Mouse (Mus musculus) forebrain, embryonic 16.5 days (tissue): ENCODE measurements around the gene Gm20388. TPM values are rescaled to one million over a fixed set of nuclear protein-coding genes. Genes with fewer than 3 reads are reported as not detected.

Experiments used
- ATAC-seq: fragments of 200-750 bp; cut with Nextera tagmentation; 2 replicates; pipeline ENCODE4 v1.8.0; 2017; ENCODE audit warnings: mild to moderate bottlenecking, moderate library complexity
- H3K27ac ChIP-seq: fragments of 300-500 bp; sonication (generic); 2 replicates; pipeline ENCODE4 v1.5.1; 2014; ENCODE audit warnings: low read length, control low read depth
- H3K27me3 ChIP-seq: fragments of 300-500 bp; sonication (generic); replicated peaks from 2 replicates; pipeline ENCODE4 v1.6.1; 2014; ENCODE audit warnings: low read length; ENCODE audit not compliant: control insufficient read depth, insufficient read depth
- H3K36me3 ChIP-seq: fragments of 300-500 bp; sonication (generic); 2 replicates; pipeline ENCODE4 v1.6.1; 2014; ENCODE audit not compliant: control insufficient read depth, insufficient read depth
- H3K4me1 ChIP-seq: fragments of 300-500 bp; sonication (generic); replicated peaks from 2 replicates; pipeline ENCODE4 v1.6.1; 2014; ENCODE audit warnings: low read length; ENCODE audit not compliant: control insufficient read depth, insufficient read depth
- H3K4me2 ChIP-seq: fragments of 300-500 bp; sonication (generic); 2 replicates; pipeline ENCODE4 v1.6.1; 2014; ENCODE audit warnings: mild to moderate bottlenecking, low read length, control low read depth
- H3K4me3 ChIP-seq: fragments of 300-500 bp; sonication (generic); replicated peaks from 2 replicates; pipeline ENCODE4 v1.5.1; 2014; ENCODE audit warnings: mild to moderate bottlenecking, low read length, control low read depth
- H3K9ac ChIP-seq: fragments of 300-500 bp; sonication (generic); replicated peaks from 2 replicates; pipeline ENCODE4 v1.6.1; 2014; ENCODE audit warnings: low read depth, low read length, control low read depth
- H3K9me3 ChIP-seq: fragments of 300-500 bp; sonication (generic); 2 replicates; pipeline ENCODE4 v1.6.1; 2016; ENCODE audit warnings: low read length; ENCODE audit not compliant: control insufficient read depth
- WGBS: fragments of 180-500 bp; shearing (Covaris S2); extraction: QIAGEN DNeasy Blood & Tissue Kit; methylation state at CpG from one replicate; pipeline ENCODE4 v1.1.7; 2014; 5-methylcytosine and 5-hydroxymethylcytosine counted together
- polyA plus RNA-seq: library from polyadenylated mRNA; unstranded; fragments of >200 nt; fragmentation: Nextera tagmentation; extraction: Ambion mirVana; gene quantifications from 2 replicates; pipeline ENCODE4 v1.2.1, GENCODE M21; 2015

Gene Gm20388
- polyA plus RNA-seq, 1 experiment from 2014 or later: 4.7 TPM

- WGBS: 62% methylated on average over 5 of the region's 5 CpGs
- no peaks in the 10 kb centered on the region for H3K36me3 ChIP-seq
- peaks cover 14% of the 10 kb centered on the region for H3K4me1 ChIP-seq
- no peaks in the 10 kb centered on the region for H3K27me3 ChIP-seq
- H3K9ac ChIP-seq: no peak overlapping the region
- no peak overlapping the region for H3K27ac ChIP-seq
- no peak overlapping the region for H3K4me2 ChIP-seq
- no peak overlapping the region for H3K4me3 ChIP-seq
- H3K9me3 ChIP-seq: no peaks in the 10 kb centered on the region
- no peak for ATAC-seq
Observed at GRCm38 (mm10) chr8:120045471-120045870, 134.8 kb downstream of the Gm20388 start.

- H3K27ac ChIP-seq: peak overlapping the region; percentile 56
- H3K27me3 ChIP-seq: no peaks in the 10 kb centered on the region
- peaks cover 14% of the 10 kb centered on the region for H3K4me1 ChIP-seq
- 58% methylated on average over 14 of the region's 14 CpGs for WGBS
- no peak overlapping the region for H3K4me3 ChIP-seq
- no peak overlapping the region for H3K4me2 ChIP-seq
- no peaks in the 10 kb centered on the region for H3K36me3 ChIP-seq
- no peaks in the 10 kb centered on the region for H3K9me3 ChIP-seq
- ATAC-seq: peak; percentile 76
- no peak overlapping the region for H3K9ac ChIP-seq
Observed at GRCm38 (mm10) chr8:120046258-120047020, 135.8 kb downstream of the Gm20388 start.

DNA sequence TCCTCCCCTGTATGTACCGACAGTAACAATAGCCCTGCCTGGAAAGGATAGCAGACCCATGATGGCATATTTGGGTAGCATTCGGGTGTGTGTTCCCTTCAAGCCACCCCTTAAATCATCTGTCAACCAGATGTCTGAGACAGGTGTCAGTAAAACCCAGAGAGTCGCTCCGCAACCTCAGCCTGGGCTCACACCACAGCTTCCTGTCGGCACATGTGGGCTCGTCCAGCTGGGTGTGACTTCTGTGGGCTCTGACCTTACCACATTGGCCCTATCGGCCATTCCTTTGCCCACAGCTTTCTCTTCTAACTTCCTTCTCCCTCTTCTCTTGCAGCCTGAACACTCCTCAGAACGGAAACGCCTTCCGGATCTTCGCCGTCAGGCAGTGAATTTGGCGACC, 139.3 kb downstream of the Gm20388 start:
- Histone ChIP-seq H3K9me3 (no peaks in the 10 kb centered on the region), H3K27ac (no peak overlapping the region), H3K4me3 (no peak overlapping the region), H3K4me2 (no peak overlapping the region), H3K27me3 (no peaks in the 10 kb centered on the region), H3K36me3 (no peaks in the 10 kb centered on the region), H3K9ac (no peak overlapping the region), H3K4me1 (peaks cover 14% of the 10 kb centered on the region)
- 89% methylated on average over 13 of the region's 13 CpGs for WGBS
- ATAC-seq: no peak

DNA sequence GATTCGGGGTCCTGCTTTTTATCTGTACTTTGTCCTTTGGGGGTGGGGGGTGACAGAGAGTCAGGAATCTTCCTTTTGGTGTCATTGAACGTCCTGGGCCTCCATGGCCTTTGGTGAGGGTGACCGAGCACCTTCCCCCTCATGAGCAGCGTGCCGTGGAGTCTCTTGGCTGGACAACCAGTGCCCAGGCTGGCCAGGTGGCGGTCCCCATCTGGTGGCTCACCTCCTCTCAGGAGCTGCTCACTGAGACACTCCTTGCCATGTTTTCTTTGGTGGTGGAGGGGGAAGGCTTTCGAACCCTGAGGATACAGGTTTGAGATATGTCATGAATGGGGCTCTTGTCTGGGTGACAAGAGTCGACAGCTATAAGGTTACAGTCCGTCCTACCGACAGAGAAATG, 139.7 kb downstream of the Gm20388 start:
- Histone ChIP-seq H3K4me2 (no peak overlapping the region), H3K9me3 (no peaks in the 10 kb centered on the region), H3K27me3 (no peaks in the 10 kb centered on the region), H3K9ac (no peak overlapping the region), H3K36me3 (no peaks in the 10 kb centered on the region), H3K4me1 (peaks cover 14% of the 10 kb centered on the region), H3K4me3 (no peak overlapping the region), H3K27ac (no peak overlapping the region)
- ATAC-seq: no peak
- 89% methylated on average over 10 of the region's 10 CpGs for WGBS

DNA sequence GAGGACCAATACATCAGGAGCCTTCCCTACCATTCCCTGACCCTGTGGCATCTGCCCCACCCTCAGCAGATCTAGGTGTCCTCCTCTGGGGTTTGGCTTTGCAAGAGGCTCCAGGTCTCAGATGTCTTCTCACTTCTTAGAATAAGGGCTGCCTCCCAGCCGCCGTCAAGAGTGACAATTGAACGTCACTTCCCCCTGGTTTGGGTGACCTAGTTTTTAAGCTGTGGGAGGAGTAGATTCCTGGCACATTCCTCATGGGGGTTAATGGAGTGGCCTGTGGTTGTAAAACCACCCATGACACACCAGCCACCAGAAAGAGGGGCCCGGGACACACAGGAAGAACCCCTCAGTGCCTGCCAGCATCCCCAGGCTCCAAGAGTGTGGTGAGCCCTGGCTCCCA, 140.4 kb downstream of the Gm20388 start:
- Histone ChIP-seq H3K4me3 (no peak overlapping the region), H3K9me3 (no peaks in the 10 kb centered on the region), H3K4me1 (peaks cover 11% of the 10 kb centered on the region), H3K27ac (no peak overlapping the region), H3K27me3 (no peaks in the 10 kb centered on the region), H3K4me2 (no peak overlapping the region), H3K36me3 (no peaks in the 10 kb centered on the region), H3K9ac (no peak overlapping the region)
- 75% methylated on average over 4 of the region's 4 CpGs for WGBS
- ATAC-seq: no peak

DNA sequence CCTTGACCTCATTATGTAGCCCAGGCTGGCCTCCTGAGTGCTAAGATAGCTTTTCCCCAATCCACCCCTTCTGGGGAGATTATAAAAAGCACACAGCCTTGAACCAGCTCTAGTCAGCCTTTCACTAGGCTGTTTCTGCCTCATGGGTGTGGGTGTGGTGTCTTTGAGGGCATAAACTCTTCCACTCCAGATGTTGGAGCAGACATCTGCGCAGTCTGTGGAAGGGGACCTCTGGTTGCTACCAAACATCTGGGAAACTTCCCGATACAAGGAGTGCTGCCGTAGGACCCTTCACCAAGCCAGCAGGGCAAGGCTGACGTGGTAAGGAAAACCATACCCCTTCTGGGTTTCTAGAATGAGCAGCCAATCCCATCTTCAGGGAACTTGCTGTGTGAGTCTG, 141.3 kb downstream of the Gm20388 start:
- ATAC-seq: no peak
- no peak overlapping the region for H3K4me3 ChIP-seq
- no peak overlapping the region for H3K4me2 ChIP-seq
- H3K4me1 ChIP-seq: peaks cover 2% of the 10 kb centered on the region
- H3K36me3 ChIP-seq: no peaks in the 10 kb centered on the region
- H3K9me3 ChIP-seq: no peaks in the 10 kb centered on the region
- no peak overlapping the region for H3K27ac ChIP-seq
- no peaks in the 10 kb centered on the region for H3K27me3 ChIP-seq
- 92% methylated on average over 4 of the region's 4 CpGs for WGBS
- H3K9ac ChIP-seq: no peak overlapping the region

DNA sequence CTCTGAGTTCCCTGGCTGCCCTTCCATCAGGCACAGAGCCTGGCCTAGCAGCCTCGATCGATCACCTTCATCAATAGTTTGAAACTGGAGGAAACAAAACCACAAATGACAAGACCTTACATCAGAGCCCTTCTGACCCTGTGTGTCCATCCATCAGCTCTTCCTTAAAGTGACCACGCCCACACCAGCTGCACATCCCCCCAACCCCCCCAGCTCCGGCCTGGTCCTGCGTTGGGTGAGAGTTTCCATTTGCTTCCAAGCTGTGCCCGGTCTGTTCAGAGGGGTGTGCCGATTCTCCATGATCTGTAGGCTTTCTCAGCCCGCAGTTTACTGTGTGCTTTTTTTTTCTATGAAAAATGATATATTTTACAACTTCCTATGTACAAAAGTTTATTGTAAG, 141.7 kb downstream of the Gm20388 start:
- Histone ChIP-seq H3K27ac (no peak overlapping the region), H3K27me3 (no peaks in the 10 kb centered on the region), H3K4me2 (no peak overlapping the region), H3K9ac (no peak overlapping the region), H3K4me1 (no peaks in the 10 kb centered on the region), H3K9me3 (no peaks in the 10 kb centered on the region), H3K36me3 (no peaks in the 10 kb centered on the region), H3K4me3 (no peak overlapping the region)
- WGBS: 87% methylated on average over 8 of the region's 8 CpGs
- no peak for ATAC-seq

GRCm38 (mm10) chr8:120054833-120055232, 144.2 kb downstream of the Gm20388 start:
- H3K4me1 ChIP-seq: no peaks in the 10 kb centered on the region
- no peak overlapping the region for H3K27ac ChIP-seq
- no peak for ATAC-seq
- H3K27me3 ChIP-seq: no peaks in the 10 kb centered on the region
- 89% methylated on average over 3 of the region's 3 CpGs for WGBS
- no peak overlapping the region for H3K4me3 ChIP-seq
- H3K9me3 ChIP-seq: no peaks in the 10 kb centered on the region
- no peak overlapping the region for H3K9ac ChIP-seq
- no peak overlapping the region for H3K4me2 ChIP-seq
- H3K36me3 ChIP-seq: no peaks in the 10 kb centered on the region

DNA sequence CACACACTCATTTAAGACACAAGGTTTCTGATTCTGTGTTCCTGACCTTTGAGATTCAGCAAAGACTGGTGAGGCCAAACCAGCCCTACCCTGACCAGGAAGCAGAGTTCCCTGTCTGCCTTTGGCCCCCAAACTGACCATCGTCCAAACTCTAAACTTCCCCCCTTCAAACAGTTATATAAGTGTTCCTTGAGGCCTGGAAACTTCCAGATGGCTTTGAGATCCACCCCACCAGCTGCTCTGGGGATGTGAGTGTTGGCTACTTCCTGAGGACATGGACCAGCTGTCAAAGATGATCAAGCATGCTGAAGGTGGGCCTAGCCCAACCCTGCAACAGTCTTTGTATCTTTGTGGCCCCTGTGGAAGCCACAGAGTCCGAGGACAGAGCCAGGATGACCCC, 146.4 kb downstream of the Gm20388 start:
- 84% methylated on average over 2 of the region's 2 CpGs for WGBS
- Histone ChIP-seq H3K4me3 (no peak overlapping the region), H3K9me3 (no peaks in the 10 kb centered on the region), H3K36me3 (no peaks in the 10 kb centered on the region), H3K9ac (no peak overlapping the region), H3K27me3 (no peaks in the 10 kb centered on the region), H3K27ac (no peak overlapping the region), H3K4me1 (no peaks in the 10 kb centered on the region), H3K4me2 (no peak overlapping the region)
- ATAC-seq: no peak

DNA sequence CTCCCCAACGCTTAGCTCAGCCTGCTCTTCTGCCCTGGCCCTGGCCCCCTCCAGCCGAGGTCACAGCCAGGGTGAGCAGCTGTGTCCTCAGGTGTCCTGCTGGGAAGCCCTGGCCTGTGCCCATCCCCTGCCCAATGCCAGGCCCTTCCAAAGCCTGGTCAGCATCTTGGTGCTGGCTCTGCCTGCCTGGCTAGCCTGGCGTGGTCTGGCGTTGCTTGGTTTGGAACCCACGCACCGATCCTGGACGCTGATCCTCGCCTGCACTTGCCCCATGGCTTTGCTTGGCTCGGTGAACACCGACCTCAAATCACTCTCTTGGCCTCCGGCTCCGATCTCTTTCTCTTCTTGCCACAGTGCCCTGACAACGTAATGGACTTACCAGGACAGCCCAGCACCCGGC, 152.1 kb downstream of the Gm20388 start:
- H3K36me3 ChIP-seq: no peaks in the 10 kb centered on the region
- H3K9me3 ChIP-seq: no peaks in the 10 kb centered on the region
- 86% methylated on average over 14 of the region's 14 CpGs for WGBS
- no peaks in the 10 kb centered on the region for H3K27me3 ChIP-seq
- no peak overlapping the region for H3K4me3 ChIP-seq
- H3K9ac ChIP-seq: no peak overlapping the region
- H3K27ac ChIP-seq: no peak overlapping the region
- ATAC-seq: no peak
- H3K4me1 ChIP-seq: no peaks in the 10 kb centered on the region
- no peak overlapping the region for H3K4me2 ChIP-seq
